Mouse (Mus musculus) small intestine, adult 2 months (tissue): ENCODE measurements around the gene Myh13. TPM values are rescaled to one million over a fixed set of nuclear protein-coding genes. Genes with fewer than 3 reads are reported as not detected.

Source experiments
- H3K27ac ChIP-seq: fragments of 200-500 bp; 2 replicates; pipeline ENCODE4 v1.5.1; 2012; ENCODE audit warnings: low read depth, low read length, control low read depth, inconsistent platforms; ENCODE audit not compliant: insufficient read depth
- H3K27me3 ChIP-seq: fragments of 200-500 bp; 2 replicates; pipeline ENCODE4 v1.6.1; 2012; ENCODE audit warnings: mild to moderate bottlenecking, moderate library complexity, low read length, inconsistent platforms; ENCODE audit not compliant: control insufficient read depth, insufficient read depth
- H3K36me3 ChIP-seq: fragments of 200-500 bp; 2 replicates; pipeline ENCODE4 v1.6.1; 2012; ENCODE audit warnings: mild to moderate bottlenecking, low read length, control low read depth, inconsistent platforms; ENCODE audit not compliant: control insufficient read depth, insufficient read depth
- H3K4me1 ChIP-seq: fragments of 200-500 bp; 2 replicates; pipeline ENCODE4 v1.6.1; 2012; ENCODE audit warnings: low read length, inconsistent platforms, mixed read lengths; ENCODE audit not compliant: control insufficient read depth, insufficient read depth, insufficient read length
- H3K4me3 ChIP-seq: fragments of 200-500 bp; 2 replicates; pipeline ENCODE4 v1.5.1; 2012; ENCODE audit warnings: low read depth, mild to moderate bottlenecking, control low read depth, inconsistent platforms, low read length, moderate library complexity
- CTCF ChIP-seq: fragments of 200-500 bp; IDR thresholded peaks from 2 replicates; pipeline ENCODE4 v1.5.1; 2012; ENCODE audit warnings: low read depth, mild to moderate bottlenecking, control low read depth, inconsistent platforms, low read length, moderate library complexity, mixed read lengths; ENCODE audit not compliant: insufficient replicate concordance, insufficient read length; ENCODE audit errors: extremely low read depth
- POLR2A ChIP-seq: fragments of 200-500 bp; IDR thresholded peaks from 2 replicates; pipeline ENCODE4 v1.6.1; 2012; ENCODE audit warnings: low read depth, mild to moderate bottlenecking, control low read depth, inconsistent platforms, low read length, moderate library complexity
- WGBS: fragments of 180-500 bp; shearing (Covaris S2); methylation state at CpG from one replicate; pipeline ENCODE4 v1.1.7; 2018; 5-methylcytosine and 5-hydroxymethylcytosine counted together
- polyA plus RNA-seq: library from polyadenylated mRNA; depleted of rRNA; stranded (reverse); fragments of >200 nt; gene quantifications from 2 replicates; pipeline ENCODE4 v1.2.3, GENCODE M21; 2012

The Myh13 gene
- polyA plus RNA-seq, 1 experiment: not detected

GRCm38 (mm10) chr11:67366936-67367335 lies 45.5 kb downstream of the Myh13 start:
- TF ChIP-seq POLR2A: no peak
- TF ChIP-seq CTCF: no peak
- 49% methylated on average over 9 of the region's 9 CpGs for WGBS
- H3K27me3 ChIP-seq: no peaks in the 10 kb centered on the region

GRCm38 (mm10) chr11:67373333-67373732 lies 51.9 kb downstream of the Myh13 start:
- H3K36me3 ChIP-seq: no peaks in the 10 kb centered on the region
- WGBS: 39% methylated on average over 2 of the region's 2 CpGs
- TF ChIP-seq CTCF (peak; percentile 37; the same call in 1 of the 2 replicates), POLR2A (no peak)
- no peak overlapping the region for H3K4me3 ChIP-seq
- no peaks in the 10 kb centered on the region for H3K4me1 ChIP-seq
- no peak overlapping the region for H3K27ac ChIP-seq
- H3K27me3 ChIP-seq: no peaks in the 10 kb centered on the region

More at GRCm38 (mm10) chr11:67366936-67367335, 45.5 kb downstream of the Myh13 start:
- no peak overlapping the region for H3K27ac ChIP-seq
- no peaks in the 10 kb centered on the region for H3K36me3 ChIP-seq
- H3K4me3 ChIP-seq: no peak overlapping the region
- no peaks in the 10 kb centered on the region for H3K4me1 ChIP-seq

GRCm38 (mm10) chr11:67376308-67376707 lies 54.9 kb downstream of the Myh13 start:
- Histone ChIP-seq H3K4me3 (no peak overlapping the region), H3K27me3 (no peaks in the 10 kb centered on the region), H3K36me3 (no peaks in the 10 kb centered on the region), H3K27ac (no peak overlapping the region), H3K4me1 (no peaks in the 10 kb centered on the region)
- TF ChIP-seq POLR2A: no peak
- TF ChIP-seq CTCF: no peak

GRCm38 (mm10) chr11:67379703-67380510 lies 58.4 kb downstream of the Myh13 start:
- no peaks in the 10 kb centered on the region for H3K36me3 ChIP-seq
- no peak overlapping the region for H3K4me3 ChIP-seq
- 58% methylated on average over 10 of the region's 10 CpGs for WGBS
- H3K27me3 ChIP-seq: no peaks in the 10 kb centered on the region
- no peak for TF ChIP-seq CTCF
- TF ChIP-seq POLR2A: no peak
- no peaks in the 10 kb centered on the region for H3K4me1 ChIP-seq
- no peak overlapping the region for H3K27ac ChIP-seq

GRCm38 (mm10) chr11:67381833-67382232 lies 60.4 kb downstream of the Myh13 start:
- TF ChIP-seq CTCF (no peak), POLR2A (no peak)
- 62% methylated on average over 4 of the region's 4 CpGs for WGBS
- no peaks in the 10 kb centered on the region for H3K27me3 ChIP-seq

GRCm38 (mm10) chr11:67384653-67385052 lies 63.2 kb downstream of the Myh13 start:
- Histone ChIP-seq H3K4me1 (no peaks in the 10 kb centered on the region), H3K36me3 (no peaks in the 10 kb centered on the region), H3K4me3 (no peak overlapping the region), H3K27ac (no peak overlapping the region), H3K27me3 (no peaks in the 10 kb centered on the region)
- 76% methylated on average over 7 of the region's 7 CpGs for WGBS
- TF ChIP-seq POLR2A (no peak), CTCF (no peak)

More at GRCm38 (mm10) chr11:67381833-67382232, 60.4 kb downstream of the Myh13 start:
- H3K27ac ChIP-seq: no peak overlapping the region
- H3K4me3 ChIP-seq: no peak overlapping the region
- no peaks in the 10 kb centered on the region for H3K4me1 ChIP-seq
- no peaks in the 10 kb centered on the region for H3K36me3 ChIP-seq

GRCm38 (mm10) chr11:67386815-67387415 lies 65.5 kb downstream of the Myh13 start:
- Histone ChIP-seq H3K27ac (no peak overlapping the region), H3K27me3 (no peaks in the 10 kb centered on the region), H3K4me3 (no peak overlapping the region), H3K36me3 (no peaks in the 10 kb centered on the region), H3K4me1 (no peaks in the 10 kb centered on the region)
- WGBS: 40% methylated on average over 8 of the region's 8 CpGs
- no peak for TF ChIP-seq CTCF
- no peak for TF ChIP-seq POLR2A
